In the genomic region with DNA sequence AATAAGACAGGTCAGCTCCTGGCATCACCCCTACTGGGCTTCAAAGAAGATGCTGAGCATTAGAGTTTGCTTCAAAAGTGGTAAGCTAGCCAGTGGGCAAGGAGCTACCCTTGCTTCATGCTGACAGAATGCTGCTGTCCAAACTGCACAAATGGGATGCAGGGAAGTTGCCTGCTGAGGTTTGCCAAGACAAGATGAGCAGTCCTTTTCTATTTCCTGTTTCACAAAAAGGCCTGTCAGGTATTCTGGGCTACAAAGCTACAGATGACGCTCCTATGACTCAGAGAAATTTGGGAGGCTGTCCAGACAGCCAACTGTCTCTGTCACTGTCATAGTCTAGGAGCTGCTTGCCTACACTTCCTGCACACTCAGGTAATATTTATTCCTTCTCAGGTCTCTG, we compare ENCODE assay signal across 23 mouse cellular contexts. TPM values are rescaled to one million over a fixed set of nuclear protein-coding genes. Genes with fewer than 3 reads are reported as not detected.
DNase-seq lines count a peak whose midpoint lies in the region; ATAC-seq lines count a peak whose summit lies in the region.
"Had no signal": no experiment of that assay in that cellular context is flagged by ENCODE, and none has a peak within 500 bp of the region (broad histone marks: within the 10 kb centered on the region; RNA-seq: fewer than 3 reads in every experiment).

No protein-coding gene starts in this region.

- H3K9ac ChIP-seq in kidney, embryonic 15.5 days: no peak overlapping the region
- no peak overlapping the region for H3K9ac ChIP-seq in kidney, embryonic 16.5 days (replicated peaks; ENCODE audit: low read length)
- H3K9ac ChIP-seq: embryonic facial prominence, embryonic 15.5 days; hindbrain, embryonic 14.5 days; limb, embryonic 12.5 days; liver, embryonic 12.5 days; neural tube, embryonic 15.5 days had no signal

- no peak overlapping the region for H3K4me3 ChIP-seq in kidney, embryonic 15.5 days (replicated peaks)
- no peak overlapping the region for H3K4me3 ChIP-seq in kidney, embryonic 16.5 days (ENCODE audit: low read length)
- no peak overlapping the region for H3K4me3 ChIP-seq in forebrain, embryonic 10.5 days
- H3K4me3 ChIP-seq: embryonic facial prominence, embryonic 15.5 days; limb, embryonic 12.5 days; liver, embryonic 12.5 days; neural tube, embryonic 15.5 days had no signal

- peak; percentile 95 for ATAC-seq in cerebellum, adult (ENCODE audit: insufficient number of reproducible peaks, low FRiP score, low TSS enrichment)
- ATAC-seq in kidney, embryonic 15.5 days (replicated peaks; ENCODE audit: low FRiP score): no peak
- ATAC-seq in kidney, embryonic 16.5 days (ENCODE audit: low FRiP score, low TSS enrichment): no peak
- ATAC-seq: liver, embryonic 12.5 days; midbrain, embryonic 16.5 days had no signal

- no peak overlapping the region for H3K4me2 ChIP-seq in kidney, embryonic 15.5 days
- H3K4me2 ChIP-seq in kidney, embryonic 16.5 days (replicated peaks; ENCODE audit: low read depth, low read length): no peak overlapping the region
- H3K4me2 ChIP-seq: embryonic facial prominence, embryonic 15.5 days; hindbrain, embryonic 14.5 days; limb, embryonic 12.5 days; liver, embryonic 12.5 days; neural tube, embryonic 15.5 days had no signal

- WGBS in kidney, embryonic 15.5 days: 97% methylated on average over 1 of the region's 1 CpGs
- 100% methylated on average over 1 of the region's 1 CpGs for WGBS in kidney, embryonic 16.5 days
- 95% methylated on average over 1 of the region's 1 CpGs for WGBS in forebrain, embryonic 10.5 days

- H3K36me3 ChIP-seq in kidney, embryonic 15.5 days: peaks cover 73% of the 10 kb centered on the region
- H3K36me3 ChIP-seq in kidney, embryonic 16.5 days (ENCODE audit: insufficient read depth, low read length): peaks cover 44% of the 10 kb centered on the region
- H3K36me3 ChIP-seq in forebrain, embryonic 10.5 days (replicated peaks): peaks cover 79% of the 10 kb centered on the region

- no peak for DNase-seq in cerebellum, postnatal 4 days (ENCODE audit: low spot score in 2 of 2)
- peak; percentile 60 to 71 for DNase-seq in right cerebral cortex, adult 2 months (ENCODE audit: low spot score in 2 of 2)
- no peak for DNase-seq in right cerebral cortex, postnatal 4 days
- DNase-seq in cerebellum, adult 9-11 months: peak; percentile 87
- no peak for DNase-seq in forebrain, embryonic 10.5 days (ENCODE audit: extremely low spot score, low spot score)
- DNase-seq: embryo, embryonic 11 days; heart, adult 11 months; heart, postnatal 36 days; lung, adult 2 months; lung, postnatal 4 days; spleen, adult 18-20 months; thymus, adult 18-20 months; thymus, postnatal 4 days had no signal

- no peaks in the 10 kb centered on the region for H3K4me1 ChIP-seq in kidney, embryonic 15.5 days
- H3K4me1 ChIP-seq in kidney, embryonic 16.5 days (ENCODE audit: insufficient read depth, low read length): no peaks in the 10 kb centered on the region
- no peaks in the 10 kb centered on the region for H3K4me1 ChIP-seq in forebrain, embryonic 10.5 days
- H3K4me1 ChIP-seq: embryonic facial prominence, embryonic 15.5 days; limb, embryonic 12.5 days; neural tube, embryonic 15.5 days had no signal

- peaks cover 3% of the 10 kb centered on the region; the same call in 1 of the 2 replicates for H3K9me3 ChIP-seq in kidney, embryonic 15.5 days (replicated peaks)
- H3K9me3 ChIP-seq in kidney, embryonic 16.5 days (ENCODE audit: low read length): no peaks in the 10 kb centered on the region
- H3K9me3 ChIP-seq in forebrain, embryonic 10.5 days: peaks cover 2% of the 10 kb centered on the region; the same call in 1 of the 2 replicates
- H3K9me3 ChIP-seq: embryonic facial prominence, embryonic 15.5 days; G1E; limb, embryonic 12.5 days; liver, embryonic 12.5 days; neural tube, embryonic 15.5 days had no signal

- H3K27ac ChIP-seq in kidney, embryonic 15.5 days: no peak overlapping the region
- no peak overlapping the region for H3K27ac ChIP-seq in kidney, embryonic 16.5 days (ENCODE audit: low read length)
- no peak overlapping the region for H3K27ac ChIP-seq in forebrain, embryonic 10.5 days
- H3K27ac ChIP-seq: embryonic facial prominence, embryonic 15.5 days; hindbrain, embryonic 14.5 days; limb, embryonic 12.5 days; liver, embryonic 12.5 days; neural tube, embryonic 15.5 days had no signal

- H3K27me3 ChIP-seq in kidney, embryonic 15.5 days: no peaks in the 10 kb centered on the region
- no peaks in the 10 kb centered on the region for H3K27me3 ChIP-seq in kidney, embryonic 16.5 days (ENCODE audit: insufficient read depth, low read length)
- H3K27me3 ChIP-seq in forebrain, embryonic 10.5 days (ENCODE audit: poor library complexity, severe bottlenecking): no peaks in the 10 kb centered on the region
- H3K27me3 ChIP-seq: embryonic facial prominence, embryonic 15.5 days; limb, embryonic 12.5 days; liver, embryonic 12.5 days; neural tube, embryonic 15.5 days had no signal

RNA-seq across cellular contexts. Expression of a gene that starts 16.7 kb away (rescaled TPM):
- 62.3 and 64.1 TPM in 2 replicates for polyA plus RNA-seq in kidney, embryonic 15.5 days (2015; fragmentation: Nextera tagmentation; extraction: Ambion mirVana)
- 64.1 and 70.2 TPM in 2 replicates for polyA plus RNA-seq in kidney, embryonic 16.5 days (2015; fragmentation: Nextera tagmentation; extraction: Ambion mirVana)
- polyA plus RNA-seq in forebrain, embryonic 10.5 days (2016; fragmentation: Nextera tagmentation; extraction: Ambion mirVana): 86.9 and 89.9 TPM in 2 replicates

Comparison
In these comparisons a context has a peak if more than half of its experiments do, and no peak if none do; other contexts are left out.
1. DNase-seq: peak in right cerebral cortex, adult 2 months (2 of 2) and cerebellum, adult 9-11 months (single experiment); none in cerebellum, postnatal 4 days (0 of 2), right cerebral cortex, postnatal 4 days (single experiment) and forebrain, embryonic 10.5 days (single experiment).